ENCODE assay signal across 18 mouse cellular contexts in the genomic region with DNA sequence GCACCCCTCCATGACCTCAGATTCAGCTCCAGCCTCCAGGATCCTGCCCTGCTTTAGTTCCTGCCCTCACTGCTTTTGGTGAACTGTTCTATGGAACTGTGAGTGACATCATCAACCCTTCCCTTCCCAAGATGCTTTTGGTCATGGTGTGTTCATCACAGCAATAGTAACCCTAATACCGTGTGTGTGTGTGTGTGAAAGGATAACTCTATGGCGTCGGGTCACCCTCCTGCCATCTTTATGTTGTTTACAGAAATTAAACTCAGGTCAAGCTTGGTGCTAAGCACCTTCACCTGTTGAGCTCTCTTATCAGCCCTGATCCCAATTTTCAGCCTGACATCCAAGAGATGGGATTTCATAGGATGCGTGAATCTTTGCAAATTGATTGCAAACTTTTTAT.
"Had no signal": no experiment of that assay in that cellular context is flagged by ENCODE, and none has a peak within 500 bp of the region (broad histone marks: within the 10 kb centered on the region; RNA-seq: fewer than 3 reads in every experiment).

No protein-coding gene starts in this region.

- H3K4me1 ChIP-seq: limb, embryonic 12.5 days had no signal

- H3K9me3 ChIP-seq: limb, embryonic 12.5 days; limb, embryonic 15.5 days; stomach, embryonic 15.5 days had no signal

- H3K9ac ChIP-seq: limb, embryonic 12.5 days; limb, embryonic 15.5 days; liver, embryonic 14.5 days; liver, postnatal 0 days; lung, embryonic 14.5 days; stomach, embryonic 15.5 days had no signal

- H3K4me3 ChIP-seq: limb, embryonic 12.5 days; limb, embryonic 15.5 days; stomach, embryonic 15.5 days had no signal

- DNase-seq: kidney, adult 2 months; kidney, postnatal 25 days; left cerebral cortex, postnatal 4 days; liver, postnatal 0 days; lung, embryonic 14.5 days; retina, postnatal 1 day; right cerebral cortex, postnatal 25 days; spleen, adult 18-20 months; thymus, postnatal 25 days had no signal

- H3K27ac ChIP-seq: kidney, postnatal 0 days; limb, embryonic 12.5 days; limb, embryonic 15.5 days; liver, embryonic 14.5 days; macrophage; stomach, embryonic 15.5 days had no signal

- H3K4me2 ChIP-seq: limb, embryonic 12.5 days; limb, embryonic 15.5 days; liver, embryonic 11.5 days; lung, embryonic 14.5 days; stomach, embryonic 15.5 days had no signal

- ATAC-seq: intestine, postnatal 0 days; liver, postnatal 0 days; lung, postnatal 0 days had no signal

- H3K27me3 ChIP-seq: limb, embryonic 12.5 days; limb, embryonic 15.5 days; stomach, embryonic 15.5 days had no signal

- H3K36me3 ChIP-seq: limb, embryonic 15.5 days had no signal
